Mouse (Mus musculus) Patski (cell line): ENCODE measurements around the gene Olfr389. TPM values are rescaled to one million over a fixed set of nuclear protein-coding genes. Genes with fewer than 3 reads are reported as not detected.

Experiments used
- ATAC-seq: fragments of 100-300 bp; one replicate; pipeline ENCODE4 v1.8.0; 2021
- CTCF ChIA-PET: fragments of 350-600 bp; sonication (Branson Sonifier 250); formaldehyde crosslinking; loops from one replicate; lab custom pipeline; 2022; ENCODE audit warnings: inconsistent platforms; lab: Charles Lee
- POLR2A ChIA-PET: fragments of 350-600 bp; sonication (Branson Sonifier 250); formaldehyde crosslinking; loops from one replicate; lab custom pipeline; 2022; ENCODE audit warnings: antibody characterized with exemption, inconsistent platforms; lab: Charles Lee
- DNase-seq: peaks from one replicate; pipeline ENCODE4 v3.0.0-alpha.2; 2011; ENCODE audit warnings: low read depth, low spot score
- H3K27me3 ChIP-seq: fragments of 371-371 bp; one replicate; pipeline ENCODE4 v1.5.1; 2021
- CTCF ChIP-seq: fragments of 100-300 bp; IDR thresholded peaks from one replicate; pipeline ENCODE4 v1.5.1; 2021
- in situ Hi-C: fragments of 300-500 bp; cut with MboI; formaldehyde crosslinking; loops from 3 replicates; pipeline ENCODE4 v1.11.1; 2018; ENCODE audit warnings: low pct_unique_long_range_greater_than_20kb, mixed read lengths
- polyA plus RNA-seq: library from polyadenylated mRNA; unstranded; gene quantifications from one replicate; pipeline ENCODE4 v1.2.3, GENCODE M21; 2021

The Olfr389 gene
- polyA plus RNA-seq, result not detected

DNA sequence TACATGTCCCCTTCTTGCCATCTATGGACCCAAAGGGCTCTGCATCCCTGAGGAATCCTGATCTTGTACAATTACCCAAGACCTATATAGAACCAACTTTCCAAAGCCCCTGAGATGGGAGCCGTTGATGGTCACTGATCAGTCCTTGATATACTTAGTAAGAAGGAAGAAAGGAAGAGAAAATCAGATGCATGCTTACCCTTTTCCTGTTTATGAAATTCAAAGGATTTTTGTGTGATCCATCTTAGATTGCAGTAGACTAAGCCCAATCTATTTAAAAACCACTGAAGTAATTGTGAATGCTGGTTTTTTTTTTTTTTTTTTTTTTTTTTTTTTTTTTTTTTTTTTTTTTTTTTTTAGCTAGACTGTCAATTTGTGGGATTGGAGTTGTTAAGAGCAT, at the start of gene Olfr389:
TSS of gene Olfr389 (minus strand) at position 101 of the 400 bp plus-strand sequence.
- peaks cover 4% of the 10 kb centered on the region for H3K27me3 ChIP-seq
- TF ChIP-seq CTCF, result no peak
- DNase-seq (no peak), ATAC-seq (no peak)
- ChIA-PET POLR2A (no interaction called here), CTCF (no interaction called here)
- in situ Hi-C loops, result no loop called here

DNA sequence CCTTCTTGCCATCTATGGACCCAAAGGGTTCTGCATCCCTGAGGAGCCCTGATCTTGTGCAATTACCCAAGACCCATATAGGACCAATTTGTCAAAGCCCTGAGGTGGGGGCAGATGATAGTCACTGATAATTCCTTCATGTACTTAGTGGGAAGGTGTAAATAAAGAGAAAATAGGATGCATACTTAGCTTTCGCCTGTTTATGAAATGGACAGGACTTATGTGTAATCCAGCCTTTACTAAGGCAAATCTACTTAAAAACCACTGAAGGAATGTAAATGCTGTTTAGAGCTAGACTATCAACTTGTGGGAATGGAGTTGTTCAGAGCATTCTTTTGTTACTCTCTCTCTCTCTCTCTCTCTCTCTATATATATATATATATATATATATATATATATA, 36.4 kb upstream of the Olfr389 start, which contains the start of gene Olfr392:
TSS of gene Olfr392 (minus strand) at position 101 of the 400 bp plus-strand sequence.
- no peak for DNase-seq
- ChIA-PET POLR2A (no interaction called here), CTCF (no interaction called here)
- no peak for ATAC-seq
- in situ Hi-C loops, result no loop called here
- no peak for TF ChIP-seq CTCF
- no peaks in the 10 kb centered on the region for H3K27me3 ChIP-seq

DNA sequence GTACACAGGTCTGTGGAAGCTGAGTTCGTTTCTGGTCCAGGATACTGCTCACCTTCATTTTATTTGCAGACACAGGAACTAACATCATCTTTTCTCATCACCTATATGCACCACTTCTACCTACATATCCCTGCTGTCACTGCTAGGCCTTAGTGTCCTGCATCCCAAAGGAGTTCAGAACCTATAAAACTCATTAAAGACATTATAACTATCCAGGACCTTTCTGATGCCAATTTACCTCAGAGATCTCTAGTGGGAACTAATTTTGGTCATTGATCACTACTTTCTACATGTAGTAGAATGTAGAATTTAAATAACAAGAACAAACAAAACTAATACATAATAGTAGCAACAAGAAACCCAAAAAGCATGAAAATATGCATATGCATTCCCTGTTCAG, 22.4 kb upstream of the Olfr389 start, which contains the start of gene Olfr391-ps:
TSS of gene Olfr391-ps (minus strand) at position 101 of the 400 bp plus-strand sequence.
- TF ChIP-seq CTCF, result no peak
- in situ Hi-C loops, result no loop called here
- ATAC-seq, result no peak
- ChIA-PET POLR2A (no interaction called here), CTCF (no interaction called here)
- no peaks in the 10 kb centered on the region for H3K27me3 ChIP-seq
- no peak for DNase-seq

DNA sequence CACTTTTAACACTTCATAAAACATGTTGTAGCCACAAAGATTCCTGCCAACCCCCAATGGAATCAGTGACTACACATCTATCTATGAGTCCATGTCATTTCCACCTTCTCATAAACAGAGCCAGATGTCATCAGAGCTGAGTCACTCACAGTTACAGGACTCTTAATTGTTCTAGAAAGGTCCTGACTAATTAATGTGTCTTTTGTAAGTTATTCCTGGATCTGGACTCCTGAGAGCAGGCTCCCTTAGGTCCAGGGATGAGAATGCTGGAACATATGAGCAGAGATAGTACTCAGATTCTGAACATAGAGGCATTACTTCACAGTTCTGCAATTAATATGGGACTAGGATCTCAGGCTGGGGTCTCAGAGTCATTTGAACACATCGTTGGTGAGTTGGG, 2.2 kb upstream of the Olfr389 start, which contains the start of gene Olfr390:
TSS of gene Olfr390 (plus strand) at position 301 of the 400 bp plus-strand sequence.
- no peak for TF ChIP-seq CTCF
- DNase-seq (no peak), ATAC-seq (no peak)
- POLR2A ChIA-PET, result no interaction called here
- in situ Hi-C loops, result no loop called here
- peaks cover 4% of the 10 kb centered on the region for H3K27me3 ChIP-seq
- CTCF ChIA-PET, result no interaction called here

DNA sequence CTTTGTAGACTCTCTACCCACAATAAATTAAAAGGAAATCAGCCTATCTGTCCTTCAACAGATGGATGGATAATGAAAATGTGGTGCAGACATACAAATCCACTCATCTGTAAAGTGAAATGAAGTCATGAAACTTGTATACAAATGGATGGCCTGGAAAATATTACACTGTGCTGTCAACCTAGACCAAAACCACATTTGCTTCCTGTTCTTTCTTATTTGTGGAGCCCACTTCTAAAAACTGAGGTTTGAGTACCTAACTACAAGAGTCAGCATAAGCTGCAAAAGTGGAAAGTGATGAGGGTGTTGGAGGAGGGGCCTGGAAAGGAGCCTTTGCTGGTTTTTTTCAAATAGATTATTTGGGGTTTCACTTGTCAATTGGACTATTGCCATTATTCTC, 21.4 kb downstream of the Olfr389 start:
- no peak for TF ChIP-seq CTCF
- POLR2A ChIA-PET, result interaction anchor here (0.7 kb wide), 1 partner anchor 475 kb away, joined by 5 read pairs; no protein-coding TSS in a partner anchor
- CTCF ChIA-PET, result no interaction called here
- DNase-seq, result no peak
- no peaks in the 10 kb centered on the region for H3K27me3 ChIP-seq
- in situ Hi-C loops, result no loop called here
- ATAC-seq, result no peak

Other genes starting within 250 kb of the Olfr389 start
- not detected for gene Olfr385, start 187.7 kb downstream of the Olfr389 start, polyA plus RNA-seq
- not detected for gene Olfr384, start 182.1 kb downstream of the Olfr389 start, polyA plus RNA-seq
- gene Zfp735, start 91.9 kb downstream of the Olfr389 start, polyA plus RNA-seq, result not detected
- not detected for gene Olfr390, start 2.3 kb upstream of the Olfr389 start, polyA plus RNA-seq
- not detected for gene Olfr391-ps, start 22.3 kb upstream of the Olfr389 start, polyA plus RNA-seq
- gene Olfr392, start 36.3 kb upstream of the Olfr389 start, polyA plus RNA-seq, result not detected
- not detected for gene Olfr393, start 70.7 kb upstream of the Olfr389 start, polyA plus RNA-seq
- not detected for gene Olfr394, start 110.1 kb upstream of the Olfr389 start, polyA plus RNA-seq
- gene Olfr395, start 128.6 kb upstream of the Olfr389 start, polyA plus RNA-seq, result not detected
- gene Olfr23, start 156.0 kb upstream of the Olfr389 start, polyA plus RNA-seq, result not detected
- gene Olfr397, start 180.1 kb upstream of the Olfr389 start, polyA plus RNA-seq, result not detected
- not detected for gene Olfr398, start 209.7 kb upstream of the Olfr389 start, polyA plus RNA-seq